Mouse (Mus musculus) frontal cortex, adult (tissue): ENCODE data around the gene Sycp3.
"Not testable (repeated sequence)": the region's sequence is repeated elsewhere in the genome, so short reads cannot be mapped to it uniquely, and the experiment has no call there.

ENCODE experiments used
- ATAC-seq: cut with Nextera tagmentation; 2 replicates; pipeline ENCODE4 v1.9.2; 2017; ENCODE audit warnings: mild to moderate bottlenecking, moderate library complexity, mixed read lengths; ENCODE audit not compliant: low TSS enrichment

The Sycp3 gene

DNA sequence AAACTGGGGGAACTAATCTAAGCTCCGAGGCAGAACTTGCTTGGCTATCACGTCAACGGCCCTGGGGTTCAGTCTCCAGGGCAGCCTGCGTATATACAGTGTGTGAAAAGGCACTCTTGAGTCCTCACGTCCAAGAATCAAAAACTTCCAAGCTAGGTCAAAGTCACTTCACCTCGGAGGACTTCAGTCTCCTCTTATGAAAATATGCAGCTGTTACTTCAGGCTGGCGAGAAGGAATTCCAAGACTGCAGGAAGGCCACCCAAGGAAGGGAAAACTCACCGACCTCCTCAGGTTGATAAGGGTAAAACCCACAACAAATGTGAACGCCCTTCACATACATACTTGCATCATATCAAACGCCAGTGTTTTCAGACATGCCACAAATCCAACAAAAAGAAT lies 42.0 kb downstream of the Sycp3 start:
- ATAC-seq = no peak

DNA sequence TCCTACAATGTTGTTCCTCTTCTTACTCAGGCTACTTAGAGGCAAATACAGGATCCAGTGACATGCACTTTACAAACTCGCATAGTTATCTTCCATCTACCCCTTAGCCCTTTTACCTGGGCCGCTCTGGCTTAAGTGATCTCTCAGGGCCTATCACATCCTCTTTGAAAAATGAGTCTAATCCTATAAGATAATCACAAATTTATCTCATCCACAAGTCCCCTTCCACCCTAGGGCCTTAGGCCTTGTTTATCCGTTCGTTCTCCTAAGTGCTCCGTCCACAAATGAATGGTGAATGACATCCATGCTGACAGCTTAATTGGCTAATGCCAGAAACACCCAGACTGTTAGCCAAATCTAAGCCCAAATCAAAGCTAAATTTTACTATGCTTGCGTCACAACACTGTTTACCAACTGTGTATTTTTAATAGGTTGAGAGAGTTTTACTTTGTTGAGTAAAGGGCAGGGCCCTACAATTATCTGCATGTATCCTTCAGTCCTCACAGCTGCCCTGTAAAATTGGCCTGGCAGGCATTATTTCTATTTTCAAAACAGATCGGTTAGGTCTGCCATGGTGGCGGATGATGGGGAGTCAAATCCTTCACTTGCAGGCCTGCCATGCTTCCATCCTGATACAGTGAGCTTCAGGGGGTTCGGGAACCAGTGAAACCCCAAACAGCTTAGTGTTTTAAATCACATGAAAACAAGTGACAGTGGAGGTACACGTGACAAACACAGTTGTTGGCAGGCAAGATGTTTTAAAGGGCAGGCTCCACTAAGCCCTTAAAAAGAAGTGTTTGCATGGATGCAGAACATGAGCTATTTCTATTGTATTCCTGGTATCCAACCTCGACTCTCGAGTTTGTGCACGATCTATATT lies 42.8 kb downstream of the Sycp3 start:
- ATAC-seq = 0 out of 2 replicates have a peak, but pooled peaks have one; percentile 11

DNA sequence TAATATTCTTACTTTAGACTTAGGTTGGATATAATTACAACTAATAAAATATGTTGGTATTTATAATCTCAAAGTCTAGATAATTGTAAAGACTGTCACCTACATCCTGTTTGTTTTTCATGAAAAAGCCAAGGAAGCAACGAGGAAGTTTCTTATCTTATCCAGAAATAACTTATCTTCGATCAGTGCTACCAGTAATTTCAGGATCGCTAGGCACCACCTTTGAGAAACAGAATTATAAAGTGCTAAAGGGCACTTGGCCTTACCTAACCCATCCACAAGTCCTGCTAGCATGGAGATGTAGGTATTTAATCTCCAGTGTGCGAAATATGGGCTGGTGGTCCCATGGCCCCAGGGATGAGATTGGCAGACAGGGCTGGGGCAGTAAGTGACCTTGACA lies 43.5 kb downstream of the Sycp3 start:
- no peak for ATAC-seq

- peak; percentile 77 for ATAC-seq
Observed at GRCm38 (mm10) chr10:88503421-88504314, 44.3 kb downstream of the Sycp3 start, which contains the start of gene Chpt1. TSS of gene Chpt1 (minus strand) at chr10:88504073.

GRCm38 (mm10) chr10:88504481-88504880 lies 45.1 kb downstream of the Sycp3 start:
- ATAC-seq = no peak

DNA sequence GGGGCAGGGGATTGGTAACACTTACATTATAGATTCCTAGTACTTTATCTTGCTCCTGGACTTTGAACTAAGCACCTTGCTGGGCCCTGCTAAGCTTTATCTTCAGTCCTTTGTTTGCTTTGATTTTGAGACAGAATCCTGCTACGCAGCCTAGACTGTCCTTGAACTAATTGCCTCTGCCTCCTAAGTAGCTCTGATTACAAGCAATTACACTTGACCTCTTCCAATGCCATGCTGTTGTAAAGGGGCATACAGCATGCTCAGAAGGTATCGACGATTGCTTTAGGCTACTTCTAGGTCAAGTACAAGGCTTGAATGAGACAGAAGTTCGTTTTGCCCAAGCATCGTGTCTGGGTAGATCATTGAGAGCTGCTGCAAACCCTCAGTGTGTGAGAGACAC lies 45.9 kb downstream of the Sycp3 start:
- ATAC-seq = no peak

DNA sequence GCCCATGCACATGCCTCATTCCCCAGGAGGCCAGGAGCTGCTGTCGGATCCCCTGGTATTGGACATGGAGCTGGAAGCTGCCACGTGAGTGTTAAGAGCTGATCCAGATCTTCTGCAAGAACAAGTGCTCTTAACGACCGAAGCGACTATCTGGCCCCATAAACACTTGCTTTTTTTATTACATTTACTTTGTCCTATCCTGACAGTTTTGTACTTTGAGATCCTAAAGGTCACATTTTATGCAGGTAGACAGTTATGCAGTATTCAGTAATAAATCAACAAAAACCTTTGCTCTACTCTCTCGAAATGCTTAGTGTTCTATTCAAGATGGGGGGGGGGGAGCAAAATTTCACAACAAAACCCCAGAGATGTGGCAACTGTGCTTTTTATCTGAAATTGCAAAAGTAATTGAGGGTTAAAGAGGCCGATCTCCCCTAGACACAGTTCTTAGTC lies 48.3 kb downstream of the Sycp3 start:
- no peak for ATAC-seq

DNA sequence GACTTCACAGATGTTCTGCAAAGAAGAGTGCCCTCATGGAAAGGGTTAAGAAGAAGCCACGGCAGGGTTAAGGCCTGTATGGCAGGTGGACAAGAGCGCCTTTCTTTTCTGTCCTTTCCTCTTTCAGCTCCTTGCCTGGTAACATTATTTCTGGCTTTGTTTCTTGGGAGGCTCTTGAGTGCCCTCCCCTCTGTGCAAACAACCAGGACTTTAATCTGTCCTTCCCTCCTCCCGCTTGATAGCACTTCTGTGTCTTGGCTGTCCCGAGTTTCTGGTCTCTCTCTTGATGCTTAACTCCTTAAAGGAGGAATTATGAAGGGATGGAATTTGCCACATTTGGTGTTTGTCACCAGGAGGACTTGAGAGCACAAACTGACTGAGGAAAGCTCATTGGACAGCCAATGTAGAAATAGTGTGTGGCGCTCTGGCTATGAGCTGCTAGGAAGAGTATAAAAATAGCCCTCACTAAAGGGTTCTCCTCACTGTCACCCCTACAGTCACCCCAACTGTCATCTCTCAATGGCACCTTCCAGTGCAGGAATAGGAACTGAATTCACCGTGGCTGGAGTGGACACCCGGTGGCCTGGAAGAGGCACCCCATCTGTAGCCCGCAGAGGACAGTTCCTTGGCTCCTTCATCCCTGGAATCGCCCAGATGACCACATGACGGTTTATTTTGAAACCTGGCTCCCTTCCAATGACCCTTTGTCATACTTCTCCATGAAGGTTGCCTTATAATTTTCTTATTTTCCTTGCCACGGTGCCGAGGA lies 51.3 kb downstream of the Sycp3 start:
- ATAC-seq = no peak

GRCm38 (mm10) chr10:88511355-88511754 lies 52.0 kb downstream of the Sycp3 start:
- no peak for ATAC-seq

DNA sequence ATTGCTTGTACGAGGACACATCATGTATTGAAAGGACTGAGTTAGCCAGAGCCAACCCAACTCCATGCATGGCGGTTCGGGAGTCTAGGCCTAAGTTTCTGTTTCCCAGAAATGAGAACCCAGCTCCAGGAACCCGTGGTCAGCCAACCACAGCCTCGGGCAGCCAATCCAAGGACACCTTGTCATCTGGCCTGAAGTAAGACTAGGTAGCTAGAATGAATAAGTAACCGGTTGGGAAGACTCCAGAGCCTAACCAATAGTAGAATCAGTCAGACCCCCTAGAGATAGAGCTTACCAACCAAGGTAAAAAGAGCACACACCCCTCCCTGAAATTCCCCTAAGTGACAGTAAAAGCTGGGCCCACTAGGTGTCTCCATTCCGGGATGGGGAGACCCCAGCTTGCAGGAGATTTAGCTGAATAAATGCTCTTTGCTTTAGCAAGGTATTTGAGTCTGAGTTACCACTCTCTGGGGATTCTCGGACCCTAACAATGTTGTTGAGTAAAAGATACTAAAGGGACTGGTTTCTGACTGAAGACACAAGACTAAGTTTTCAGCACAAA lies 54.3 kb downstream of the Sycp3 start:
- ATAC-seq = no peak

GRCm38 (mm10) chr10:88514495-88514894 lies 55.1 kb downstream of the Sycp3 start:
- ATAC-seq = peak; percentile 69

DNA sequence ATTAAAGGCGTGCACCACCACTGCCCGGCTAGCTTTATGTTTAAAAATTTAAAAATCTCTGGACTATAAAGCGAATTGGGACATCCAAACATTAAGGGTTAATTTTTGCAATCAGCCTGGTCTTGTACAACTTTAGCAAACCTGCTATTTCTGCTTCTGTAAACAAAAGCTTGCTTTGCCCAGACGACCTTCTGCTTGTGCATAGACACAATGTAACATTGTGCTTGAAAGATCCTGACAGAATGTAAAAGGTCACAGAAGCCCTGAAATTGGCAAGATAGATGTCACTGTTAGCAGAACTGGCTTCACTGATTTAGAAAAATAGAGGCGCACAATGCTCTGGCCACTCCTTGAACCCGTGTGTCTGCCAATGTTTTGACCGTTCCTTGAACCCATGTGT lies 55.7 kb downstream of the Sycp3 start:
- ATAC-seq = not testable (repeated sequence)

- no peak for ATAC-seq
Observed at GRCm38 (mm10) chr10:88522795-88523194, 63.4 kb downstream of the Sycp3 start.
